Mouse (Mus musculus) C3H10T1/2 (cell line): ENCODE measurements around the gene Dnajc4. TPM values are rescaled to one million over a fixed set of nuclear protein-coding genes. Genes with fewer than 3 reads are reported as not detected.

Source experiments
- polyA plus RNA-seq, 2 experiments: library from polyadenylated mRNA; unstranded; fragments of >200 nt; fragmentation: generic; extraction: Trizol; gene quantifications; one replicate each; pipeline ENCODE4 v1.2.1; 2012; ENCODE audit warnings: missing spikeins in 2 of 2

The Dnajc4 gene
- polyA plus RNA-seq: 10 to 100 TPM; 23.6 to 59.0 TPM

DNA sequence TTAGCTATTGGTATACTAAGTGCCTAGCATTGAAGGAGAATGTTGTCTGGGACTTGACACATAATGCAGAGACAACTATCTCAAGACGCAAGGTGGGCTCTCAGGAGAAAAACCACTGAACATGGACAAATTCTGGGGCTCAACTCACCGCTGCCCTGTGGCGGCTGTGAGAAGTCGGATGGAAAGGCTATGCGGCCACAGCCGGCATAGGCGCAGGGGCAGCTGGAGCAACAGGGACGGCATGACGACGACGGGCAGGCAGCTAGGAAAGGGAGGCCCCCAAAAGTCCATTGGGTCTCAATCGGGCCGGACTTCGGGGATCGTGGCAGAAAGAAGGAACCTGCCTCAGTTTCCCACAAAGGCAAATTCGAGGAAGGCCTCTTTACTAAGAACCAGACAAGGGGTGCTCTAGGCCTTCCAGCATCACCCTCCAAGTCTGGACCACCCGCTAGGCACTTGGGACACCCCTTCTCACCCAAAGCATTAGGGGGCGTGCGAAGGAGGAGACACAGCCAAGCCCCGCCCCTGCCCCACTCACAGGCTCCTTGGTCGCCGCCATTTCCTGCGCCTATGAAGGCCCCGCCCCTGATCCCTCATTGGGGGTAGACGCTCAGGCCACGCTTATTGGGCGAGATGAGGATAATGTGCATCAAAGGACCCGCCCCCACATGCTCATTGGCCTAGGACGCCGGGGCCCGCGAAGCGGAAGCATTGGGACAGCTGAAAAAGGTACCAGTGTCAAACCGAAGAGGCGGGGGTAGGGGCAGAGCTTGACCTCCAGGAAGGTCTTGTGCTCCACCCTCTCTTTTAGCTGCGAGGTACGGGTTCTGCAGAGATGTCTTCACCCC is at the start of gene Dnajc4:
Gene Dnajc4 (minus strand): TSS at position 562 of the 848 bp plus-strand sequence.

DNA sequence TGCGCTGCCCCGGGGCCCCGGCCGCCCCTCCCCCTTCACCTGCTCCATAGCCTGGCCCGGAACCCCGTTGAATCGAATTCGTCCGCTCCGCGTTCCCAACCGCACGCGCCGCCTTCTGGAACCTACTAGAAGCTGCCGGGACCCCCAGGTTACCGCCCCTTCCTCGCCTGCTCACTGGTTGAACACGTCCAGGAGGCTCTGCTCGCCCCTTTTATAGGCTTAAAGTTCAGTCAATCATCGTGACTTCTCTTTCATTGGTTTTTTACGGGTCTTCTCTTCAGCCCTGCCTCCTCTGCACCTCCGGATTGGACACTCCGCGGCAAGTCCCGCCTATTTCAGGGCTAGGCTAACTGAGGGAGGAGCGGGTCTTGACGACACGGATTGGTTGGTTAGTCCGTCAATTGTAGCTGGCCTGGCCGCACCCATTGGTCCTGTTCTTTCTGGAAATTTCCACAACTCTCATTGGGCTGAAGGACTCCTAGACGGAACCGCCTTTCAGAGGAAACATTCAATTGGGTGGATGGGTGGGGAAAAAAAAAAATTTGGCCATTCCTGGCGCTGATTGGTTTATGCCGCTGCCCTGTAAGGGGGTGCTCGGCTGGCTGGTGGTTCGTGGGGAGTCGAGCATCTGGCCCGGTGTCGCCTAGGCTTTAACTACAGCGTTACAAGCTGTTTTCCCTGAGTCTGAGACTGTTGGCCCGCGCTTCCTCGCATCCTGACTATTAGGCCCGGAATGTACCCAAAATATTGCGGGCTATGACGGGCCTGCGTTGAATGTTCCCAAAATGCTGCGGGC is 47.7 kb upstream of the Dnajc4 start, which contains the start of gene Stip1:
Gene Stip1 (minus strand): TSS at position 127 of the 796 bp plus-strand sequence.

DNA sequence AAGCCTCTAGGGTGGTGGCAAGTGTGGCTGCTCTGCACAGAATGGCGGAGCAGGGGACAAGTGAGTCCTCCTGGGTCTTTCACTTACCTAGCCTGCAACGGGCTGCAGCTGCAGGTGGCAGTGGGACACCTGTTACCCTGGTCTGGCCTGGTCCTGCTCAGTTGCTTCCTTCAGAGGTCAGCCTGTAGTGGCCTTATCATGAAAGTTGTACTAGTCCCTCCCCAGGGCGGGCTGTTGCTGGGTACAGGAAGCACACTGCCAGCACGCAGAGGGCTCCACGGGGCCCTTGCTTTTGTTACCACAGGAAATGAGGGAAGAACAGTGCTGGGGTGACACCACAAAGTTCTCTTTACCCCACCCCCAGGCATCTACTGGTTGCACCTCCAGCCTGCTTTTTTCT is 26.8 kb upstream of the Dnajc4 start, which contains the start of gene Fermt3:
Gene Fermt3 (minus strand): TSS at position 279 of the 400 bp plus-strand sequence.

GRCm38 (mm10) chr19:6996006-6996405 is 3.6 kb upstream of the Dnajc4 start, which contains the start of the genes Nudt22 and Trpt1:
TSS of gene Nudt22 (minus strand) at chr19:6996117.
TSS of gene Trpt1 (plus strand) at chr19:6996131.

DNA sequence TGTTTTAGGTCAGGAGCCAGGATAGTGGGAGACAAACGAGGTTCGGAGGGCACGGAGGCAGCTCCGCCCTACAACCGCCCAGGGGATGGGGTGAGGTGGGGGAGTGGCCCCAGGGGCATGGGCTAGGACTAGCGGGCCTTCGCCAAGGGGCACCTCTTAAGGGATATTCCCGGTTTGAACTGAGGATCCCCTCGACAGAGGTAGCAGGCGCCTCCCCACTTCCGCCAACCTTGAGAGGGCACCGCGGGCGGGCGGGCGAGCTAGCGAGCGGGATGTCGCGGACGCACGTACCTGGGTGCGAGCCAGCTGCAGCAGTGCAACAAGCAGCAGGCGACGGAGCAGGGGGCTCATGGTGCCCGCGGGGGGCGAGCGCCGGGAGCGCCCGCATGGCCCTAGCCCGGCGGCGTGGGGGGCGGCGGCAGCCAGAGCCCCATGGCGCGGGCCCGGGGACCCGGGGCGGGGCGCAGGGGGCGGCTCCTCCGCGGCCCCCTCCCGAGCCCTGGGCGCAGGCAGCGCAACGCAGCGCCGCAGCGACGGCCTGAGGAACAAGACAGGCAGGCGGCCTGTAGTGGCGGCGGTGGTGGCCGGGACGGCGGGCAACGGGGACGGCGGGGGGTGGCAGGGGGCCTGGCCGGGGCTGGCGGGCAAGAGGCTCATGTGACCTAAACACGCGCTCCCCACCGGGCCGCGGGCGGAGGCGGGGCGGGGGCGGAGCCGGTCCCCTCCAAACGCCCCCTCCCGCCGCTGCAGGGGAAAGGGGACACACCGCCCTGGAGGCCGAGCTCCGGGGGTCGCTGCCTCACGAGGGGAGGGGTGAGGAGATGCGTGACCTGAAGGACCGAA is 5.1 kb downstream of the Dnajc4 start, which contains the start of gene Vegfb:
Gene Vegfb (minus strand): TSS at position 591 of the 843 bp plus-strand sequence.

DNA sequence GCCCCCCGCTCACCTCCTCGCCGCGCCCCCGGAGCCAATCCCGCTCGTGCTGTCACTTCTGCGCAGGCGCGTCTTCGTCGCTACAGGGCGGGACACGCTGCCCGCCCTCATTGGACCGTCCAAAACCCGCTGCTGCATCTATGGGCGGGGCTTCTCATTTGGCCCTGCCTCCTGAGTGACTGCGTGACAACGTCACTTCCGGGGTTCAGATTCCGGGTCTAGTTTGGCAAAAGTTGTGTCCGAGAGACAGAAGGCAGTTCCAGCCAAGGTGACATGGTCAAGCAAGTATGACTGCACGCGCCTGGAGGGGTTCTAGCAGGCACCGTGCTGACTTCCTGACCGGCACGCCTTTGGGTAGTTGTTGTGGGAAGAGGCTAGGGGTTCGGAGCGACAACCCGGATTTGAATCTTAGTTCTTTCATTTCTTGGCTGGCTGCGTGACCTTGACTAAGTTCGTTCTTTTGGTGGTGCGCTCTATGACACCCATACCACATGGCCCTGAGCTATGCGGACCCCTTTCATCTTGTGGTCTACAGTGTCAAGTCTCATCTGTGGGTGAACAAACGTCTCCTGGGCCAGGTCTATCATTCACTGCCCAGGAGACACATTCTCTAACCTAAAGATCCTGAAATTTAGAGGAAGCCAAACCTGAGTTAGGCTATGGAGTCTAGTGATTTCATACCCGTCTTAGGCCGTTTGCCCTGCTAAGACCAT is 11.8 kb downstream of the Dnajc4 start, which contains the start of gene Fkbp2:
Gene Fkbp2 (minus strand): TSS at position 121 of the 713 bp plus-strand sequence.

DNA sequence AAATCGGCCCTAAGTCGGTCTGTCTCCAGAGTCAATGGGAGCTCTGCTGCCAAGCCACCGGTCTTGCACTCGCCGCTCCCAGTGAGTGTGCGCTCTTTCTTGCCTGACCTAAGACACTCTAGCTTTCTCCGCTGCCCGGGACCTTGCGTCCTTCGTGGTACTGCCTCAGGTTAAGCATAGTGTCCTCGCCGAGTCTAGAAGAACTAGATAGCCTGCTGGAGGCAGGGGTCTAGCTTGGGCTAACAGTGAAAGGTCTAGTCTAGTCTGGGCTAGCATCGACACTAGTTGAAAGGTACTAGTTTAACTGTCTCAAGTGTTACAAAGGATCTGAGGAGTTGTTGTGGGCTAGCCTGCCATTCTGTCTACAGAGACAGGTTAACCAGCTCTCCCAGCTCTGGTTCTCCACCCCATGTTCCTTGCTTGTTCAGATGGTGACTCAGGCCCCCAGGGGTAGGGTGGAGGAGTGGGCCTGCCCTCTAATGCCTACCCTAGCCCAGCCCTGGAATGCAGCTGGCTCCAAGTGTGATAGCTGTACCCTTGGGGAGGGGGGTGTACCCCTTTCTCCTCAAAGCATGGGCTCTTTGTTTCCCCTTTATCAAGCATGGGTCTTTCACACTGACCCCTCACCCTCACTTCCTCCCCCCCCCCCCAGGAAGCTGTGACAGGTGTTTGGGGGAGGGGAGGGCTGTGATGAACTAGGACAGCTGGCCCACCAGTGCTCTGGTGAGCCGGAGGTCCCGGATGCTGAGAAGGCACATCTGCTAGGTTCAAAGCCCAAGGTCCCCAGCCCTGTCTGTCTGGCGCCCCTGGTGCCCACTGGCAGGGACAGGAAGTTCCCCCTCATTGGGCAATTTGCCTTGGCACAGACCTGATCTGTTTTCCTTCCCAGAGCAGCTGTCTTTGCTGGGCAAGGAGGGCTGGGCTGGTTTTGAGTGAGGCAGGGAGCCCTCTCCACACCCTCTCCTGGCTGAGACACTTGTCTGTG is 16.5 kb downstream of the Dnajc4 start, which contains the start of gene Plcb3:
Gene Plcb3 (minus strand): TSS at position 934 of the 985 bp plus-strand sequence.

DNA sequence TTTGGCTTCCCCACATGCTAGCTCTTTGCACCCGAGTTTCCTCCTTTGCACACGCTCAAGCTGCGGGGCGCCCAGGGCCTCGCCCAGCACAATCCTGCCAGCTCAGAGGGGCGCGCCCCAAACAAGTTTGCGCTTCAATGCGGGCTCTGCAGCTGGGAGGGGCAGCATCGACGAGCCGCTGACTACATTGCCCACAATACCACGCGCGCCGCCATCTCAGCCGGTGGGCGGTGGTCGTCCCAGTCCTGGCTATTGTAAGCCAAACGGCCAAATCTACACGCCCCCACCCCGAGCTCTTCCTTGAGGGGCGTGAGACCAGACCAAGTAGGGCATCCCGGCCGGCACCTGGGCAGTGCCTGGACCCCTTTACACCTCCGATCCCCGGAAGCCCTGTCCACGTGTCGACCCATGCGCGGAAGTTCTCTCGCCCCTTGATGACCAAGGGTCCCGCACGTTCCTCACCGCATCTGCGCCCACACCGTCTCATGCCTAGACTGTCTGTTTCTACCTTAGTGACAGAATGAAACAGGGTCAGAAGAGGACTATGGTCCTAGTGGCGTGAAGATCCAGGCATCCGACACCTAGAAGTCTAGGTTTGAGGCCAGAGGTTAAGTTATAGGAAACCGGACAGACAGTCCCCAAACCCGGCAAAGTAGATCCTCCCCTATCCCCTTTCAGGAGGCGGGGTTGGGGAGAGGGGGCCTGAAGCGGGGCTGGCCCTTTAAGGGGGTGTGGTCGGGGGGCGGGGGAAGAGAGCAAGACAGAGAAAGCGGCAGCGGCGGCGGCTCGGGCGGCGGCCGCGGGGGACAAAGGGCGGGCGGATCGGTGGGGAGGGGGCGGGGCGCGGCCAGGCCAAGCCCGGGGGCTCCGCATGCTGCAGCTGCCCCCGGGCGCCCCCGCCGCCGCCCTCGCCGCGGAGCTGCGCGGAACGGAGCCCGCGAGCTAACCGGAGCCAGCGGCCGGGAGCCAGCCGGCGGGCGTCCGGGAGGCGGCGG is 17.9 kb downstream of the Dnajc4 start, which contains the start of gene Ppp1r14b:
Gene Ppp1r14b (plus strand): TSS at position 758 of the 995 bp plus-strand sequence.

DNA sequence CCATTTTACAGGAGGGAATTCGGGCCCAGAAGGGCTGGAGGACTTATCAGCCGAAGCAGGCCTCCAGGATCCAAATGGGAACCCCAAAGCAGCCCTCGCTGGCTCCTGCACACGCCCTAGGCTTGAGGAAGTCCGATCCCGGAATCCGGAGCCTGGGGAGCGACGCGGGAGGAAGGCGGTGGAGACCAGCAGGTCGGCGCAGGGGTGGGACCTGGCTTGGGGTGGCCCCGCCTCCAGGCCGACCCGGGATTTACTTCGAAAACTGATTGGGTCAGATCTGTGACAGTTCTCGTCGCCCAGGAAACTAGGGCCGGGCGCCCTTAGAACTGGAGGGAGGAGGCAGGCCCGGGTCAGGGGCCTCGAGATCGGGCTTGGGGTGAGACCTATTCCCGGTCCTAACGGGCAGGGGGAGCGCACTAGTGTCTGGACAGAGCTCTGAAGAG is 50.1 kb downstream of the Dnajc4 start, which contains the start of gene Gpr137:
Gene Gpr137 (minus strand): TSS at position 232 of the 443 bp plus-strand sequence.

GRCm38 (mm10) chr19:6941372-6942248 is 50.8 kb downstream of the Dnajc4 start, which contains the start of gene Bad:
TSS of gene Bad (plus strand) at chr19:6941861.

Other genes starting within 250 kb of the Dnajc4 start
- gene Rps6ka4, start 151.9 kb downstream of the Dnajc4 start, polyA plus RNA-seq: 10 to 100 TPM; 52.0 to 84.8 TPM
- gene Ccdc88b, start 134.4 kb downstream of the Dnajc4 start, polyA plus RNA-seq: under 1 TPM; 0.08 to 0.25 TPM
- gene Trmt112, start 82.9 kb downstream of the Dnajc4 start, polyA plus RNA-seq: 100 to 1,000 TPM; 375 to 622 TPM
- 100 to 1,000 TPM; 235 to 247 TPM for gene Prdx5, start 82.5 kb downstream of the Dnajc4 start, polyA plus RNA-seq
- gene Esrra, start 70.8 kb downstream of the Dnajc4 start, polyA plus RNA-seq: 10 to 100 TPM; 14.9 to 28.8 TPM
- under 1 TPM in 1 of 2 experiments, not detected in 1; 0.34 TPM for gene Catsperz, start 67.2 kb downstream of the Dnajc4 start, polyA plus RNA-seq
- under 1 TPM; 0.08 to 0.28 TPM for gene Kcnk4, start 58.1 kb downstream of the Dnajc4 start, polyA plus RNA-seq
- 100 to 1,000 TPM; 155 to 180 TPM for gene Bad, start 50.7 kb downstream of the Dnajc4 start, polyA plus RNA-seq
- 10 to 100 TPM; 42.4 to 50.3 TPM for gene Gpr137, start 50.1 kb downstream of the Dnajc4 start, polyA plus RNA-seq
- gene Ppp1r14b, start 17.6 kb downstream of the Dnajc4 start, polyA plus RNA-seq: 1,000 to 10,000 TPM in 1 of 2 experiments, 100 to 1,000 TPM in 1; 321 to 1,838 TPM
- 10 to 100 TPM; 14.8 to 39.5 TPM for gene Plcb3, start 16.1 kb downstream of the Dnajc4 start, polyA plus RNA-seq
- gene Fkbp2, start 12.1 kb downstream of the Dnajc4 start, polyA plus RNA-seq: 100 to 1,000 TPM; 263 to 273 TPM
- 100 to 1,000 TPM in 1 of 2 experiments, 10 to 100 TPM in 1; 97.7 to 101 TPM for gene Vegfb, start 4.9 kb downstream of the Dnajc4 start, polyA plus RNA-seq
- gene Nudt22, start 3.5 kb upstream of the Dnajc4 start, polyA plus RNA-seq: 10 to 100 TPM; 31.2 to 50.1 TPM
- 10 to 100 TPM in 1 of 2 experiments, 1 to 10 TPM in 1; 9.2 to 18.4 TPM for gene Trpt1, start 3.6 kb upstream of the Dnajc4 start, polyA plus RNA-seq
- under 1 TPM; 0.14 to 0.52 TPM for gene Fermt3, start 26.9 kb upstream of the Dnajc4 start, polyA plus RNA-seq
- 100 to 1,000 TPM; 158 to 173 TPM for gene Stip1, start 47.4 kb upstream of the Dnajc4 start, polyA plus RNA-seq
- gene Macrod1, start 64.2 kb upstream of the Dnajc4 start, polyA plus RNA-seq: 10 to 100 TPM; 11.8 to 33.4 TPM
- gene Flrt1, start 113.2 kb upstream of the Dnajc4 start, polyA plus RNA-seq: 1 to 10 TPM in 1 of 2 experiments, under 1 TPM in 1; 0.02 to 1.1 TPM
- gene Otub1, start 213.7 kb upstream of the Dnajc4 start, polyA plus RNA-seq: 100 to 1,000 TPM; 165 TPM
- 1,000 to 10,000 TPM; 1,138 to 1,402 TPM for gene Cox8a, start 225.0 kb upstream of the Dnajc4 start, polyA plus RNA-seq
- 10 to 100 TPM in 1 of 2 experiments, 1 to 10 TPM in 1; 3.9 to 12.4 TPM for gene Naa40, start 248.6 kb upstream of the Dnajc4 start, polyA plus RNA-seq